ENCODE assay signal across 12 mouse cellular contexts in the genomic region with DNA sequence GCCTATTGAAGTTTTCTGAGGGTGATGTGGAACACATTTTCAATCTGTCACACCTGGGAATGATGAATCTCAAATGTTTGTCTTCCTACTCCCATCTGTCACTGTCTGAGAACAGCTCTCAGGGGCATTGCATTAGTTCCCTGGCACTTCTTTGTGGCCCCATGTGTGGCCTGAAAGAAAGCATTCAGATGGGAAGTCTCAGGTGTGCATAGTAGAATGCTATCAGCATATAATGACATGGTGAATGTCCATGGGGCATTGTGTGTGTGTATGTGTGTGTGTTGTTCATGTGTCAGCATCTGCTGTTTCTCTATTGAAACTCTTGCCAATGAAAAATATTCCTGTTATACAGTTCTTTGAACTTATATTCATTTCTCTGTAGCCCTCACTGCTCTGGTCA.
"Had no signal": no experiment of that assay in that cellular context is flagged by ENCODE, and none has a peak within 500 bp of the region (broad histone marks: within the 10 kb centered on the region; RNA-seq: fewer than 3 reads in every experiment).

No protein-coding gene starts in this region.

- H3K4me3 ChIP-seq: limb, embryonic 10.5 days; liver, embryonic 15.5 days; midbrain, embryonic 13.5 days had no signal

- H3K4me1 ChIP-seq: liver, embryonic 15.5 days; midbrain, embryonic 13.5 days had no signal

- H3K27ac ChIP-seq: limb, embryonic 10.5 days; liver, embryonic 15.5 days; midbrain, embryonic 13.5 days had no signal

- DNase-seq: kidney, adult 8-10 months; kidney, postnatal 36 days; lung, adult 2 months; lung, postnatal 36 days; right cerebral cortex, adult 18-20 months; right cerebral cortex, postnatal 25 days; thymus, postnatal 36 days had no signal

- H3K9ac ChIP-seq: liver, embryonic 15.5 days; midbrain, embryonic 13.5 days had no signal

- H3K4me2 ChIP-seq: liver, embryonic 11.5 days; liver, embryonic 15.5 days; midbrain, embryonic 13.5 days had no signal

- H3K9me3 ChIP-seq: limb, embryonic 10.5 days; liver, embryonic 15.5 days; midbrain, embryonic 13.5 days had no signal

- H3K36me3 ChIP-seq: limb, embryonic 10.5 days; liver, embryonic 15.5 days; midbrain, embryonic 13.5 days had no signal

- ATAC-seq: lung, postnatal 0 days; midbrain, embryonic 13.5 days had no signal

- H3K27me3 ChIP-seq: liver, embryonic 15.5 days; midbrain, embryonic 13.5 days had no signal
